In genomic region chr11:52889527-52889926, GRCm38 (mm10) we compare ENCODE assay signal across 24 mouse cellular contexts.
DNase-seq lines count a peak whose midpoint lies in the region; ATAC-seq lines count a peak whose summit lies in the region.
"Had no signal": no experiment of that assay in that cellular context is flagged by ENCODE, and none has a peak within 500 bp of the region (broad histone marks: within the 10 kb centered on the region; RNA-seq: fewer than 3 reads in every experiment).

No protein-coding gene starts in this region.

- H3K9me3 ChIP-seq in forebrain, embryonic 13.5 days (replicated peaks), result no peaks in the 10 kb centered on the region
- H3K9me3 ChIP-seq: forebrain, embryonic 15.5 days; heart, embryonic 10.5 days; hindbrain, embryonic 10.5 days; kidney, embryonic 15.5 days; limb, embryonic 13.5 days; liver, embryonic 12.5 days; midbrain, embryonic 12.5 days; neural tube, embryonic 15.5 days had no signal

- peaks cover 14% of the 10 kb centered on the region for H3K4me1 ChIP-seq in forebrain, embryonic 13.5 days
- H3K4me1 ChIP-seq: liver, embryonic 12.5 days had no signal

- no peak overlapping the region for H3K27ac ChIP-seq in forebrain, embryonic 13.5 days
- H3K27ac ChIP-seq: forebrain, embryonic 15.5 days; heart, embryonic 10.5 days; hindbrain, embryonic 10.5 days; kidney, embryonic 15.5 days; limb, embryonic 13.5 days; liver, embryonic 12.5 days; midbrain, embryonic 12.5 days; neural tube, embryonic 15.5 days; stomach, postnatal 0 days had no signal

- no peak overlapping the region for H3K4me3 ChIP-seq in forebrain, embryonic 13.5 days
- H3K4me3 ChIP-seq: forebrain, embryonic 15.5 days; heart, embryonic 10.5 days; hindbrain, embryonic 10.5 days; kidney, embryonic 15.5 days; limb, embryonic 13.5 days; liver, embryonic 12.5 days; midbrain, embryonic 12.5 days; neural tube, embryonic 15.5 days had no signal

- H3K27me3 ChIP-seq in forebrain, embryonic 13.5 days, result no peaks in the 10 kb centered on the region
- H3K27me3 ChIP-seq: forebrain, embryonic 15.5 days; kidney, embryonic 15.5 days; neural tube, embryonic 15.5 days had no signal

- peak; percentile 53 for ATAC-seq in frontal cortex, adult (ENCODE audit: low TSS enrichment)
- ATAC-seq in forebrain, embryonic 13.5 days, result no peak
- ATAC-seq: forebrain, embryonic 15.5 days; liver, embryonic 12.5 days had no signal

- DNase-seq in frontal cortex, postnatal 10 days (ENCODE audit: low spot score in 2 of 2), result no peak
- peak; percentile 20 for DNase-seq in layer of hippocampus, adult 9-11 months
- no peak for DNase-seq in layer of hippocampus, postnatal 14 days (ENCODE audit: low spot score in 2 of 2)
- DNase-seq in left cerebral cortex, postnatal 25 days (ENCODE audit: low spot score in 2 of 2), result peak; percentile 24 to 84
- DNase-seq in right cerebral cortex, postnatal 36 days (ENCODE audit: low spot score in 2 of 2), result peak; percentile 25 to 49
- no peak for DNase-seq in spleen, postnatal 10 days (ENCODE audit: low spot score in 2 of 2)
- DNase-seq: adrenal gland, postnatal 14 days; cerebellum, adult 8-10 months; cerebellum, postnatal 36 days; kidney, adult 11 months; kidney, postnatal 36 days; lung, adult 18-20 months; lung, postnatal 14 days had no signal

- H3K9ac ChIP-seq in forebrain, embryonic 13.5 days, result no peak overlapping the region
- H3K9ac ChIP-seq: forebrain, embryonic 15.5 days; kidney, embryonic 15.5 days; limb, embryonic 13.5 days; liver, embryonic 12.5 days; midbrain, embryonic 12.5 days; neural tube, embryonic 15.5 days had no signal

- WGBS in forebrain, embryonic 13.5 days, result 84% methylated on average over 4 of the region's 4 CpGs

- H3K4me2 ChIP-seq in forebrain, embryonic 13.5 days, result no peak overlapping the region
- H3K4me2 ChIP-seq: forebrain, embryonic 15.5 days; kidney, embryonic 15.5 days; limb, embryonic 13.5 days; liver, embryonic 12.5 days; midbrain, embryonic 12.5 days; neural tube, embryonic 15.5 days had no signal

- no peaks in the 10 kb centered on the region for H3K36me3 ChIP-seq in forebrain, embryonic 13.5 days (ENCODE audit: poor library complexity, severe bottlenecking)
- H3K36me3 ChIP-seq: forebrain, embryonic 15.5 days; heart, embryonic 10.5 days; hindbrain, embryonic 10.5 days; kidney, embryonic 15.5 days; limb, embryonic 13.5 days; liver, embryonic 12.5 days; midbrain, embryonic 12.5 days; neural tube, embryonic 15.5 days had no signal

- intact Hi-C loops in left cerebral cortex, postnatal 25 days (cut with DNase I), result loop anchor here (10.0 kb wide), 1 partner anchor 355 kb away; no protein-coding TSS in a partner anchor

Comparison
In these comparisons a context has a peak if more than half of its experiments do, and no peak if none do; other contexts are left out.
1. DNase-seq: peak in layer of hippocampus, adult 9-11 months (single experiment), left cerebral cortex, postnatal 25 days (2 of 2) and right cerebral cortex, postnatal 36 days (2 of 2); none in frontal cortex, postnatal 10 days (0 of 2), layer of hippocampus, postnatal 14 days (0 of 2) and spleen, postnatal 10 days (0 of 2).